Mouse (Mus musculus) forelimb bud, embryonic 11.5 days (tissue): ENCODE measurements around the gene Arntl.

Source experiments
- DNase-seq: peaks from one replicate; pipeline ENCODE4 v3.0.0-alpha.2; 2012; ENCODE audit warnings: low read depth, low spot score

The Arntl gene

GRCm38 (mm10) chr7:113208388-113208753, 1.1 kb downstream of the Arntl start:
- no peak for DNase-seq

- no peak for DNase-seq
Observed at GRCm38 (mm10) chr7:113210441-113210840, 3.2 kb downstream of the Arntl start.

GRCm38 (mm10) chr7:113214245-113215169, 7.2 kb downstream of the Arntl start:
- no peak for DNase-seq

- DNase-seq = no peak
Observed at GRCm38 (mm10) chr7:113216152-113216551, 8.9 kb downstream of the Arntl start.

- DNase-seq = peak; percentile 48
Observed at GRCm38 (mm10) chr7:113219416-113219815, 12.2 kb downstream of the Arntl start.

GRCm38 (mm10) chr7:113219864-113220263, 12.6 kb downstream of the Arntl start:
- no peak for DNase-seq

- no peak for DNase-seq
Observed at GRCm38 (mm10) chr7:113220691-113221238, 13.5 kb downstream of the Arntl start.

GRCm38 (mm10) chr7:113222821-113223220, 15.6 kb downstream of the Arntl start:
- DNase-seq = no peak

- DNase-seq = no peak
Observed at GRCm38 (mm10) chr7:113224620-113225019, 17.4 kb downstream of the Arntl start.

GRCm38 (mm10) chr7:113228498-113228897, 21.2 kb downstream of the Arntl start:
- DNase-seq = no peak

GRCm38 (mm10) chr7:113236135-113236534, 28.9 kb downstream of the Arntl start:
- no peak for DNase-seq

- DNase-seq = no peak
Observed at GRCm38 (mm10) chr7:113238365-113238764, 31.1 kb downstream of the Arntl start.

GRCm38 (mm10) chr7:113239448-113240130, 32.3 kb downstream of the Arntl start:
- DNase-seq = no peak

- no peak for DNase-seq
Observed at GRCm38 (mm10) chr7:113240438-113240837, 33.2 kb downstream of the Arntl start.

GRCm38 (mm10) chr7:113241901-113242661, 34.8 kb downstream of the Arntl start:
- DNase-seq = no peak

- DNase-seq = no peak
Observed at GRCm38 (mm10) chr7:113242688-113243087, 35.4 kb downstream of the Arntl start.

- DNase-seq = no peak
Observed at GRCm38 (mm10) chr7:113245144-113245543, 37.9 kb downstream of the Arntl start.

GRCm38 (mm10) chr7:113246512-113246911, 39.2 kb downstream of the Arntl start:
- DNase-seq = no peak

GRCm38 (mm10) chr7:113247167-113247566, 39.9 kb downstream of the Arntl start:
- no peak for DNase-seq

GRCm38 (mm10) chr7:113249134-113249825, 42.0 kb downstream of the Arntl start:
- no peak for DNase-seq

- DNase-seq = peak; percentile 54
Observed at GRCm38 (mm10) chr7:113250433-113250991, 43.2 kb downstream of the Arntl start.
